Mouse (Mus musculus) liver, embryonic 14.5 days (tissue): ENCODE data around the gene Btbd9. TPM values are rescaled to one million over a fixed set of nuclear protein-coding genes. Genes with fewer than 3 reads are reported as not detected.

Experiments
- ATAC-seq: fragments of 200-750 bp; cut with Nextera tagmentation; 2 replicates; pipeline ENCODE4 v1.8.0; 2017; ENCODE audit warnings: moderate number of reproducible peaks, mild to moderate bottlenecking, moderate library complexity; ENCODE audit not compliant: insufficient read depth
- DNase-seq, 3 experiments: peaks; one replicate each; pipeline ENCODE4 v3.0.0-alpha.2; 2012 to 2013; ENCODE audit warnings: low read depth in 3 of 3, low spot score in 3 of 3
- H3K27ac ChIP-seq: fragments of 300-500 bp; sonication (generic); 2 replicates; pipeline ENCODE4 v1.5.1; 2014; ENCODE audit warnings: moderate library complexity, mild to moderate bottlenecking, control low read depth, inconsistent platforms
- H3K27me3 ChIP-seq: fragments of 300-500 bp; sonication (generic); 2 replicates; pipeline ENCODE4 v1.6.1; 2014; ENCODE audit warnings: mild to moderate bottlenecking, low read length, moderate library complexity; ENCODE audit not compliant: control insufficient read depth, insufficient read depth
- H3K36me3 ChIP-seq: fragments of 300-500 bp; sonication (generic); replicated peaks from 2 replicates; pipeline ENCODE4 v1.6.1; 2014; ENCODE audit warnings: low read depth; ENCODE audit not compliant: control insufficient read depth, insufficient read depth
- H3K4me1 ChIP-seq, 2 experiments: fragments of 200-500 bp in 1 of 2; fragments of 300-500 bp in 1 of 2; sonication (generic) in 1 of 2; replicated peaks; 2 replicates each; pipeline ENCODE4 v1.6.1; 2012 to 2014; ENCODE audit warnings: antibody characterized with exemption in 1 of 2, inconsistent platforms in 1 of 2, low read length in 1 of 2; ENCODE audit not compliant: control insufficient read depth in 2 of 2, insufficient read depth in 2 of 2
- H3K4me2 ChIP-seq: fragments of 300-500 bp; sonication (generic); 2 replicates; pipeline ENCODE4 v1.6.1; 2014; ENCODE audit warnings: low read depth, mild to moderate bottlenecking, control low read depth, moderate library complexity
- H3K4me3 ChIP-seq, 2 experiments: fragments of 200-500 bp in 1 of 2; fragments of 300-500 bp in 1 of 2; sonication (generic) in 1 of 2; 2 replicates each; pipeline ENCODE4 v1.5.1; 2012 to 2014; ENCODE audit warnings: low read depth in 2 of 2, low read length in 2 of 2, mild to moderate bottlenecking in 2 of 2, control low read depth in 1 of 2, inconsistent platforms in 1 of 2, moderate library complexity in 1 of 2; ENCODE audit not compliant: insufficient read depth in 1 of 2
- H3K9ac ChIP-seq: fragments of 300-500 bp; sonication (generic); replicated peaks from 2 replicates; pipeline ENCODE4 v1.6.1; 2014; ENCODE audit warnings: mild to moderate bottlenecking, control low read depth, moderate library complexity
- H3K9me3 ChIP-seq: fragments of 300-500 bp; sonication (generic); 2 replicates; pipeline ENCODE4 v1.6.1; 2016; ENCODE audit warnings: low read length, mixed read lengths; ENCODE audit not compliant: control insufficient read depth
- CTCF ChIP-seq: IDR thresholded peaks from 2 replicates; pipeline ENCODE4 v1.5.1; 2016; ENCODE audit warnings: antibody characterized with exemption, low read depth, control low read depth
- EP300 ChIP-seq: IDR thresholded peaks from 2 replicates; pipeline ENCODE4 v1.6.1; 2016; ENCODE audit warnings: antibody characterized with exemption, low read depth
- WGBS: fragments of 180-500 bp; shearing (Covaris S2); extraction: QIAGEN DNeasy Blood & Tissue Kit; methylation state at CpG from one replicate; pipeline ENCODE4 v1.1.7; 2014; ENCODE audit not compliant: insufficient replicate concordance; 5-methylcytosine and 5-hydroxymethylcytosine counted together
- polyA plus RNA-seq, 2 experiments: library from polyadenylated mRNA; depleted of rRNA in 1 of 2; stranded (reverse) in 1 of 2; unstranded in 1 of 2; fragments of >200 nt; fragmentation: Nextera tagmentation in 1 of 2; extraction: Ambion mirVana in 1 of 2; gene quantifications; 2 replicates each; pipeline versions ENCODE4 v1.2.1 to v1.2.3; 2012 to 2014

Gene Btbd9
- polyA plus RNA-seq, 2 experiments: 2.7 to 9.6 TPM

DNA sequence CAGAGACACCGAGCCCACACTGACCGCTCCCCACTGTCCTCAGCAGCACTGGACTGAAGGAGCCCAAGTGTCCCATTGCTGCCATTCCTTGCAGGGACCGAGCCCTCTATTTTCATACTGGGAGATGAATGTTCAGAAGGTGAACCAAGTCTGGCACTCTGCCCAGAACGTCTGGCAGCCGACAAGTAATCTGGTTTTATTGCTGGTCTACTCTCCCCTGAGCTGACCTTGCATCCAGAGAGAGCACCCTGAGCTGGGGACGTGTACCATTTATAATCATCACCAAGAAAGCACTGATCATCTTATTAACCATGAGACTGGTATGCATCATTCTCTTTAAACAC, 77.9 kb downstream of the Btbd9 start:
- 69% methylated on average over 6 of the region's 6 CpGs for WGBS
- Histone ChIP-seq H3K36me3 (no peaks in the 10 kb centered on the region), H3K4me1 (no peaks in the 10 kb centered on the region), H3K9ac (no peak overlapping the region), H3K27ac (no peak overlapping the region), H3K27me3 (no peaks in the 10 kb centered on the region), H3K4me3 (no peak overlapping the region), H3K4me2 (no peak overlapping the region), H3K9me3 (no peaks in the 10 kb centered on the region)
- DNase-seq: no peak
- ATAC-seq: no peak
- no peak for TF ChIP-seq CTCF
- TF ChIP-seq EP300: no peak

DNA sequence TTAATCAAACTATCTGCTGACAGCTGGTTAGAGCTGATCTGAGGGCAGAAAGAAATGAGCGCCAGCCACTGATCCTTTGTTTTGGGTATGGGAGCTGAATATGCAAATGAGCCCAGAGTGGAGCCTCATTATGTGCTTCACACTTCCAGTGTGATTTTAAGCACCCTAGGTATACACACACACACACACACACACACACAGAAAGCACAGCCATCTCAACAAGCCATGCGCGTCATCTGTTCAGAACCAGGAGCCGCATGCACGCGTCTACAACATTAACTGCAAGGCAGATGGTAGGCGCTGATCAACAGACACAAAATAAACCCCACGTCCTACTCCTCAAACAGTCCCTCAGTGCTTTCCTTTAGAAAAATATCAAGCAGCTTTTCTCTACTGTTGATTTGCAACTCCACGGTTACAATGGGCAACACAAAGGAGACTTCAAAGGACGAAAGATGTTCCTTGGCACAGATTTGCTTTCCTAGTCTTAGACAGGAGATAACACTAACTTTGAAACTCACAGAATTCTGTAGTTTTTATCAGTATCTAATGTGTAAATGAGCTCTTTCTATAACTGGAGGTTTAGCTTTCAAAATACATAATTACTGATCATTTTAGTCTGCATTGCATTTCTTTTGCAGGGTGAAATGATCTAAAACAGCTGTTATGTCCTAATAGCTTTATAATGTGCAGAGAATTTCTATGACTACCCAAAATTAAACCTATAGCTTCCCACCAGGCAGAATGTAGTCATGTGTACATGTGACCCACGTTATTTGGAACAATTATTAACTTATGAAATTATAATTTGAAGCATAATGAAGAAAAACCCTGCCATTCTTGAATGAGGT, 78.5 kb downstream of the Btbd9 start:
- WGBS: 78% methylated on average over 11 of the region's 11 CpGs

DNA sequence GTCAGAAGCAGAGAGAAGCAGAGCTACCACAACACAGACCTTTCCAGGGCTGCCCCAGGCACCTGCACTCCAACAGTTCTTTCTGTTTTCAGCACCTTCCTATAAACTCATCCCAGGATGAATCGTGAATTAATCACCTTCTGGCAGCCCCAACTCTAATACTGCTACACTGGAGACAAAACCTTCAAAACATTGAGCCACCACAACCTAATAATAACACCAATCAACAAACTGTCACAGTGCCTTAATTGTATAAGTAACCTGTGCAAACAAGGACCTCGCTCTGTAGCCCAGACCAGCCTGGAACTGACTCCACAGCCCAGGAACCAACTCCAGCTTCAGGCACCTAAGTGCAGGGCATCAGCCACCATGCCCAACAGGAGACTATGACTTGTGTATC, 80.7 kb downstream of the Btbd9 start:
- H3K9me3 ChIP-seq: no peaks in the 10 kb centered on the region
- ATAC-seq: no peak

More for the DNA sequence above, 78.5 kb downstream of the Btbd9 start:
- ATAC-seq (no peak), DNase-seq (no peak)
- H3K4me2 ChIP-seq: no peak overlapping the region
- TF ChIP-seq EP300 (no peak), CTCF (no peak)
- H3K4me1 ChIP-seq: no peaks in the 10 kb centered on the region
- no peak overlapping the region for H3K9ac ChIP-seq
- no peaks in the 10 kb centered on the region for H3K9me3 ChIP-seq
- H3K27ac ChIP-seq: no peak overlapping the region
- no peak overlapping the region for H3K4me3 ChIP-seq
- no peaks in the 10 kb centered on the region for H3K27me3 ChIP-seq
- no peaks in the 10 kb centered on the region for H3K36me3 ChIP-seq

DNA sequence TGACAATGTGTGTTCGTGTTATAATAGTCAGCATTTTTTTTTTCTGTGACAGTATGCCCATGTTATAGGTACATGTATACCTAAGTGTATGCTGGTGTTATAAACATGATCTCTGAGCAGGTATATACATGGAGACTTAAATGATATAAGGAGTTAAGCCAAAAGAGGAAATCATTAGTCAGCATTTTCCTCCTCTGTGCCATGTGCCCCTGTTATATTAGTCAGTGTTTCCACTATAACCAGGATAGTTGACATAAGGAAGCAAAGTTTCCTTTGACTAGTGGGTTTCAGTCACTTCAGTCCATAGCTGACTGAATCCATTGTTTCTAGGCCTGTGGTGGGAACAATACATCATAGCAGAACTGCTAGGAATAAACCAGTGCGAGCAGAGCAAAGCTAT, 81.1 kb downstream of the Btbd9 start:
- H3K9me3 ChIP-seq: no peaks in the 10 kb centered on the region
- TF ChIP-seq EP300 (no peak), CTCF (no peak)
- no peak overlapping the region for H3K4me2 ChIP-seq
- H3K4me3 ChIP-seq: no peak overlapping the region
- H3K36me3 ChIP-seq: no peaks in the 10 kb centered on the region
- no peak overlapping the region for H3K27ac ChIP-seq
- no peak for DNase-seq
- no peak for ATAC-seq
- no peak overlapping the region for H3K9ac ChIP-seq
- no peaks in the 10 kb centered on the region for H3K27me3 ChIP-seq
- no peaks in the 10 kb centered on the region for H3K4me1 ChIP-seq
- 58% methylated on average over 2 of the region's 2 CpGs for WGBS

More for the DNA sequence above, 80.7 kb downstream of the Btbd9 start:
- no peaks in the 10 kb centered on the region for H3K4me1 ChIP-seq
- no peak for DNase-seq
- 68% methylated on average over 2 of the region's 2 CpGs for WGBS
- H3K4me2 ChIP-seq: no peak overlapping the region
- TF ChIP-seq CTCF: no peak
- TF ChIP-seq EP300: no peak
- H3K4me3 ChIP-seq: no peak overlapping the region
- H3K27me3 ChIP-seq: no peaks in the 10 kb centered on the region
- no peak overlapping the region for H3K9ac ChIP-seq
- no peak overlapping the region for H3K27ac ChIP-seq
- H3K36me3 ChIP-seq: no peaks in the 10 kb centered on the region

DNA sequence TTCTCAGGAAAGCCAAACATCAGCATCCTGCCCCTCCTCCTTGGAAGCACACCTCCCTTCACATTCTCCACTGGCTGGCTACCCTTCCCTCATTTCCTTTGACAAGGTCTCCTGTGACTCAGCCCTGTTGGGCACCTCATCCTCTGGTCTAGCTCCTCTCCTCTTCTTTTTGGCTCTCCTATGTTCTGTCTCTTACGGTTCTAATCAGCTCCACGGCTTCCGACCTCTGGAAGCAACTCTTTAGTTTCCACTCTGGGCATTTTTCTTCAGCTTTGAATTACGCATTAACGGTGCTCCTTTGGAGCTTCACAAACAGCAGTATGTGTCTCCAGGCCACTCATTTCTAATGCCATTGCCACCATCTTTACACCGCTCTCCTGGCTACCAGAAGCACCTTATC, 82.8 kb downstream of the Btbd9 start:
- ATAC-seq (no peak), DNase-seq (no peak)
- Histone ChIP-seq H3K4me2 (no peak overlapping the region), H3K27me3 (no peaks in the 10 kb centered on the region), H3K27ac (no peak overlapping the region), H3K9me3 (no peaks in the 10 kb centered on the region), H3K9ac (no peak overlapping the region), H3K4me1 (no peaks in the 10 kb centered on the region), H3K4me3 (no peak overlapping the region), H3K36me3 (no peaks in the 10 kb centered on the region)
- 81% methylated on average over 6 of the region's 6 CpGs for WGBS
- TF ChIP-seq EP300 (no peak), CTCF (no peak)
